Mouse (Mus musculus) liver, embryonic 16.5 days (tissue): Measurements from ENCODE around the gene Vill. TPM values are rescaled to one million over a fixed set of nuclear protein-coding genes. Genes with fewer than 3 reads are reported as not detected.

ENCODE experiments used
- ATAC-seq: fragments of 200-750 bp; cut with Nextera tagmentation; 2 replicates; pipeline ENCODE4 v1.8.0; 2017; ENCODE audit warnings: low read depth, mild to moderate bottlenecking, moderate number of reproducible peaks, moderate library complexity
- H3K27ac ChIP-seq: fragments of 300-500 bp; sonication (generic); 2 replicates; pipeline ENCODE4 v1.5.1; 2014; ENCODE audit warnings: mild to moderate bottlenecking, low read length
- H3K27me3 ChIP-seq: fragments of 300-500 bp; sonication (generic); 2 replicates; pipeline ENCODE4 v1.6.1; 2014; ENCODE audit warnings: low read depth, low read length, mixed read lengths; ENCODE audit not compliant: control insufficient read depth, insufficient read depth
- H3K36me3 ChIP-seq: fragments of 300-500 bp; sonication (generic); 2 replicates; pipeline ENCODE4 v1.6.1; 2014; ENCODE audit warnings: mild to moderate bottlenecking; ENCODE audit not compliant: control insufficient read depth, insufficient read depth
- H3K4me1 ChIP-seq: fragments of 300-500 bp; sonication (generic); 2 replicates; pipeline ENCODE4 v1.6.1; 2014; ENCODE audit warnings: low read depth, low read length, mixed read lengths; ENCODE audit not compliant: control insufficient read depth
- H3K4me2 ChIP-seq: fragments of 300-500 bp; sonication (generic); 2 replicates; pipeline ENCODE4 v1.6.1; 2014; ENCODE audit warnings: low read depth, low read length, mixed read lengths
- H3K4me3 ChIP-seq: fragments of 300-500 bp; sonication (generic); 2 replicates; pipeline ENCODE4 v1.5.1; 2014; ENCODE audit warnings: low read depth, mild to moderate bottlenecking, low read length
- H3K9ac ChIP-seq: fragments of 300-500 bp; sonication (generic); 2 replicates; pipeline ENCODE4 v1.6.1; 2014; ENCODE audit warnings: low read depth, low read length
- H3K9me3 ChIP-seq: fragments of 300-500 bp; sonication (generic); replicated peaks from 2 replicates; pipeline ENCODE4 v1.6.1; 2016; ENCODE audit warnings: low read length; ENCODE audit not compliant: control insufficient read depth
- WGBS: fragments of 180-500 bp; shearing (Covaris S2); extraction: QIAGEN DNeasy Blood & Tissue Kit; methylation state at CpG from one replicate; pipeline ENCODE4 v1.1.7; 2014; ENCODE audit not compliant: insufficient replicate concordance; 5-methylcytosine and 5-hydroxymethylcytosine counted together
- polyA plus RNA-seq: library from polyadenylated mRNA; unstranded; fragments of >200 nt; fragmentation: Nextera tagmentation; extraction: Ambion mirVana; gene quantifications from 2 replicates; pipeline ENCODE4 v1.2.1, GENCODE M21; 2015

The Vill gene
- polyA plus RNA-seq, 1 experiment from 2014 or later = 11.3 TPM

DNA sequence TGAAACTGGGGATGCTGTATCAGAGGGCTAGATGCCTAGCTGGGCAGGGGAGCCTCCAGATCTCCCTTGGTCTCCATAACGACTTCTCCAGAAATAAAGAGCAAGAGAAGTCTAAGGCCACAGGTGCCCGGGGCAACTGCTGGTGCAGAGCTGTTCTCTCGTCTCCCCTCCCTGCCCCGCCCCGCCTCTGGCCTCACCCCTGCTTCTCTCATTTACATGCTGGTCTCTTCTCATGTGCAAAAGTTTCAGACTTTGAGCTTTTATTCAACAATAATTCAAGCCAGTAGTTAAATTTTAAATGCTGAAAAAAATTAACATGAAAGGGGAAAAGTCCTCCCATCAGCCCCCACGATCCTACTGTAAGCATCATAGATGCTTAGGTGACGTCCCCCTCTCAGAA lies 30.8 kb upstream of the Vill start:
- 72% methylated on average over 7 of the region's 7 CpGs for WGBS
- H3K4me2 ChIP-seq = no peak overlapping the region
- H3K9ac ChIP-seq = no peak overlapping the region
- no peaks in the 10 kb centered on the region for H3K9me3 ChIP-seq
- no peak overlapping the region for H3K27ac ChIP-seq
- H3K4me3 ChIP-seq = no peak overlapping the region
- H3K4me1 ChIP-seq = no peaks in the 10 kb centered on the region
- no peaks in the 10 kb centered on the region for H3K36me3 ChIP-seq
- H3K27me3 ChIP-seq = no peaks in the 10 kb centered on the region
- ATAC-seq = no peak

DNA sequence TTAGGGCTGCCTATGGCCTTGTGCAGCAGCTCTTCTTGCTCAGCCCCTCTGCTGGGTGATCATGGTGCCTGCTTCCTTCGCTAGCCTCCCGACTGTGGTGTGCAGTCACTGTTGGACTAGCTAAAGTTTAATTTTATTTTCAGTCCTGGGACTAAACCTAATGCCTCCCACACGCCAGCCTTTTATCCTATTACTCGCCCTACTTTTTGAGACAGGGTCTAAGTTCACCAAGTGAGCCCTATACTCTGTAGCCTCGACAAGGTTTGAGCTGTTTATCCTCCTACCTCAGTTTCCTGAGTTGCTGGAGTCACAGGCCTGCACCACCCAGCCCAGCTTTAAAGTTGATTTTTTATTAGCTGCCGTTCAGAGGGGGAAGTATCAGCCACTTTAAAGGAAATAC lies 27.3 kb upstream of the Vill start:
- Histone ChIP-seq H3K4me2 (no peak overlapping the region), H3K4me1 (no peaks in the 10 kb centered on the region), H3K36me3 (no peaks in the 10 kb centered on the region), H3K27me3 (no peaks in the 10 kb centered on the region), H3K27ac (no peak overlapping the region), H3K9me3 (no peaks in the 10 kb centered on the region), H3K9ac (no peak overlapping the region), H3K4me3 (no peak overlapping the region)
- no peak for ATAC-seq
- 57% methylated on average over 6 of the region's 6 CpGs for WGBS

DNA sequence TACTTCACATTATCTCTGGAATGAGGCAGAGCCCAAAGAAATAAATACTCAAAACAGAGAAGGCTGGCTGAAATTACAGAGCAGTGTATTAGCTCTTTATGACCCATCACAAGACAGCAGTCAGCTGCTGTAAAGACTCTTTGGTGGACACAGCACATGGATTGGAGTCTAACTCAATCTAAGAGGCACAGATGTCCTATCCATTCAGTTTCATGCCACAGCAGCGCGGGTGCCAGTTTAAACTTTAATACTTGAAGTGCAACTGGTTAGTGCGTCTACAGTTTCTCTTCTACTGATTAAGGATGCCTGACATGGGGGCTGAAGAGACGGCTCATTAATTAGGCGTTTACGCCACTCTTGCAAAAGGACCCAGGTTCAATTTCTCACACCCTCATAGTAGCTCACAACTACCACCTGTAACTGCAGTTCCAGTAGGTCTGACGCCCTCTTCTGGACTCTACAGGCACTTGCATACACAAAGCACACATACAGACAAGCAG lies 26.7 kb upstream of the Vill start:
- H3K4me1 ChIP-seq = no peaks in the 10 kb centered on the region
- no peaks in the 10 kb centered on the region for H3K9me3 ChIP-seq
- no peak overlapping the region for H3K4me2 ChIP-seq
- H3K36me3 ChIP-seq = no peaks in the 10 kb centered on the region
- no peak for ATAC-seq
- H3K4me3 ChIP-seq = no peak overlapping the region
- H3K27ac ChIP-seq = no peak overlapping the region
- no peak overlapping the region for H3K9ac ChIP-seq
- 84% methylated on average over 7 of the region's 7 CpGs for WGBS
- H3K27me3 ChIP-seq = no peaks in the 10 kb centered on the region

DNA sequence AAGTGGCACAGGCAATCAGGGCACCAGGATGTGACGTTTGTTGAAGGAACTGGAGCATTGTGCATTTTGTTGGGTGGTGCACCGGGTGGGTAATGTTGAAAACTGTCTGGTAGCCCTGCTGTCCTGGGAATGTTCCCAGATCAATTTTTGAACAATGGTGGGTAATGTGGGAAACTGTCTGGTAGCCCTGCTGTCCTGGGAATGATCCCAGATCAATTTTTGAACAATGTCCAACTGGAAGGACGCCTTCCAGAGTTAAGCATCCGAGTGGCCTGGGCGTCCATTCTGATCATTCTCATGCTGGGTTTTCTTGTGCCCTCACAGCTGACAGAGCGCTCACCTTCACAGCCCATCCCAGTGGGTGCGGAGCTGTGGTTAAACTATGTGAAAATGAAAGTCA lies 25.2 kb upstream of the Vill start:
- H3K9me3 ChIP-seq = no peaks in the 10 kb centered on the region
- H3K4me3 ChIP-seq = no peak overlapping the region
- no peak overlapping the region for H3K9ac ChIP-seq
- WGBS = 66% methylated on average over 7 of the region's 7 CpGs
- no peaks in the 10 kb centered on the region for H3K4me1 ChIP-seq
- H3K4me2 ChIP-seq = no peak overlapping the region
- no peak overlapping the region for H3K27ac ChIP-seq
- ATAC-seq = no peak
- no peaks in the 10 kb centered on the region for H3K27me3 ChIP-seq
- no peaks in the 10 kb centered on the region for H3K36me3 ChIP-seq

DNA sequence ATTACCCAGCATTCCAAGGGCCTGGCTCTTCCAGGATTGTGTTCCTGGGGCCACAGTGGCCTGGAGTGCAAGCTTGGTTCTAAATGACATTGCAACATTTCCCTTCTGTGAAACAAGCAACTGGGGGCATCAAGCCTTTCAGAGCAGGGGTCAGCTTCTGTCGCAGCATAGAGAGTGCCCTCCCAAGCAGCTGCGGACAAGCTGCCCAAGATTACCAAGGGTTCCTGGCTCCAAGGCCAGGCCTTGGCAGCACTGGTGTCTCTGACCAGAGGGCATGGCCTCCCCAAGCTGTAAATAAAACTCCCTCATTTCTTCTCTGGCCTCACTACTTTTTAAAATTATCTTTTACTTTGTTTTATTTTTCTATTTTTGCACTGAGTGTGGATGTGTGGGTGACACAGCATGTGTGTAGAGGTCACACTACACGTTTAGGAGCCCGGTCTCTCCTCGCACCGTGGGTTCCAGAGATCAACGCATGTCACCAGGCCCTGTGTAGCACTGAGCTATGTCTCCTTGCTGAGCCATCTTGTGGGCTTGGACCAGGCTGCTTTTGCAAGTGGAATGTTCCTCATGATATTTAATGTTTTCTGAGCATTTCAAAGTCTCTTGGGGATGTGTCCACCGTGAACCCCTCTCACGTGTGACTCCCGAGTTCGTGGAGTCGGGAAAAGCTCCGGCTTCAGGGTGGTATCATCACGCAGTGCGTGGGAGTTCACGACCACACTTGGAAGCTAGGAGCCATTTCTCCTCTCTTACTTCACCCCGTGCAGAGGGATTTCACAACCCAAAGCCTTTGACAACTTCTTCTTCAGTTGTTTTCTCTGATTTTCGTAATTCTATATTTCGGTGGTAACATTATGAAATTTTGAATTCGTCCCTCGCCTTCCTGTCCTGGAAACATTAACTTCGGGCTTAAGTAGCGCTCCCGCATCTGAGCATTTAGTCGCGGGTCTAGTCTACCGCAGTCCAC lies 24.1 kb upstream of the Vill start:
- ATAC-seq = no peak
- H3K27me3 ChIP-seq = no peaks in the 10 kb centered on the region
- no peak overlapping the region for H3K9ac ChIP-seq
- H3K36me3 ChIP-seq = no peaks in the 10 kb centered on the region
- H3K4me2 ChIP-seq = no peak overlapping the region
- 83% methylated on average over 27 of the region's 27 CpGs for WGBS
- no peak overlapping the region for H3K27ac ChIP-seq
- no peaks in the 10 kb centered on the region for H3K9me3 ChIP-seq
- H3K4me3 ChIP-seq = no peak overlapping the region
- no peaks in the 10 kb centered on the region for H3K4me1 ChIP-seq

DNA sequence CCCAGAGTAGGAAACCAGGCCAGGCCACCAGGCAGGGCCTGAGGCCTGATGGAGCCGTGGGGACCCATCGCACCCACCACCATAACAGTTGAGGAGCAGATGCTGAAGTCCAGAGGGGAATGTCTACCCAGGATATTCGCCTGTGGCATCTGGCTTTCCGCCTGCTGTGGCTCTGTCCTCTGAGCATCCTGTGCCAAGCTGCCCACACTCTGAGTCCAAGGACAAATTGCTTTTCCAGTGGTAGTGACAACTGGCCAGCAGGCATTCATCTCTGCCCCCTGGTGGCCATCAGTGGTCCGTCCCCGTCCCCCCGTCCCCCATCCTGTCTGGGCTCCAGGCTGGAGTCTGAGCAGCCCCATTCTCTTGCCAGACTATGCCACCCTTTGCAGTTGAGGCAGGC lies 23.0 kb upstream of the Vill start:
- no peak overlapping the region for H3K4me2 ChIP-seq
- H3K4me3 ChIP-seq = no peak overlapping the region
- H3K9ac ChIP-seq = no peak overlapping the region
- H3K4me1 ChIP-seq = no peaks in the 10 kb centered on the region
- ATAC-seq = no peak
- H3K36me3 ChIP-seq = no peaks in the 10 kb centered on the region; the same call in 1 of the 2 replicates
- H3K27me3 ChIP-seq = no peaks in the 10 kb centered on the region
- H3K27ac ChIP-seq = no peak overlapping the region
- no peaks in the 10 kb centered on the region for H3K9me3 ChIP-seq
- WGBS = 51% methylated on average over 7 of the region's 7 CpGs

DNA sequence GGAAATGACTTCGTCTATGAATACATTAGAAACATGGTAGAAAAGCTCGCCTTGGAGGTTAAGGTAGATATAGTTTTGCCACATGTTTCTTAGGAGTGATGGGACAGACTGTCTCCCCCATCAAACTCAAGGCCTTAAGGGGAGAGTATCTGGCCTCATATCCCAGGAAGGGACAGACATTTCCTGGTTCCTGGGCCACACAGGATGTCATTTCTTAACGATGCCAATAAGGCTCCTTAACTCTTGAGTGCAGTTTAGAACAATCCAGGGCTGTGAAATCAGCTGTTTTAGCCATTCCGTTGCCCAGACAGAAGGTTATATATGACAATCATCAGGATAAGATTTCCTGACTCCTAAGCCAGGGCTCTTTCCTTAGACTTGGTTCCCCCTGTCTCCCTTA lies 21.5 kb upstream of the Vill start:
- no peak overlapping the region for H3K4me3 ChIP-seq
- H3K9ac ChIP-seq = no peak overlapping the region
- WGBS = 55% methylated on average over 4 of the region's 4 CpGs
- H3K27me3 ChIP-seq = no peaks in the 10 kb centered on the region
- ATAC-seq = no peak
- H3K9me3 ChIP-seq = no peaks in the 10 kb centered on the region
- no peaks in the 10 kb centered on the region for H3K4me1 ChIP-seq
- no peak overlapping the region for H3K27ac ChIP-seq
- H3K36me3 ChIP-seq = no peaks in the 10 kb centered on the region; the same call in 1 of the 2 replicates
- H3K4me2 ChIP-seq = no peak overlapping the region

DNA sequence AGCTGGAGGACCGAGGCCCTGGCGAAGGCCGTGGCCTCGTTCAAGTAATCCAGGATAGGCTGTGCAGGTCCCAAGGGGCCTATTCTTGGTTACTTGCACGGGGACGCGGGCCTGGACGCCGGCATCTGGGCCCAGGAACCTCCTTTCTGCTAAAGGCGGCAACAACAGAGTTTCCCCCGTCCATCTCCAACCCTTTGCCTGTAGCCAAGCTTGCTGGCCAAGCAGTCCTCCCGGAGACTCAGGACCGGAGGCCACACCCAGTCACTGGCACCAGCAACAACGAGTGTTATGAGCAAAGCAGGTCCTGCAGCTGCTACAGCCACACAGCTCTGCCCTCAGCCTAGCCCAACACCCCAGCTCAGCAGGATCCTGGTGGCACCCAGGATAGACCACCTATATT lies 20.8 kb upstream of the Vill start:
- Histone ChIP-seq H3K36me3 (no peaks in the 10 kb centered on the region; the same call in 1 of the 2 replicates), H3K4me1 (no peaks in the 10 kb centered on the region), H3K4me2 (no peak overlapping the region), H3K9me3 (no peaks in the 10 kb centered on the region), H3K4me3 (no peak overlapping the region), H3K27ac (no peak overlapping the region), H3K27me3 (no peaks in the 10 kb centered on the region), H3K9ac (no peak overlapping the region)
- ATAC-seq = no peak
- WGBS = 86% methylated on average over 14 of the region's 14 CpGs

DNA sequence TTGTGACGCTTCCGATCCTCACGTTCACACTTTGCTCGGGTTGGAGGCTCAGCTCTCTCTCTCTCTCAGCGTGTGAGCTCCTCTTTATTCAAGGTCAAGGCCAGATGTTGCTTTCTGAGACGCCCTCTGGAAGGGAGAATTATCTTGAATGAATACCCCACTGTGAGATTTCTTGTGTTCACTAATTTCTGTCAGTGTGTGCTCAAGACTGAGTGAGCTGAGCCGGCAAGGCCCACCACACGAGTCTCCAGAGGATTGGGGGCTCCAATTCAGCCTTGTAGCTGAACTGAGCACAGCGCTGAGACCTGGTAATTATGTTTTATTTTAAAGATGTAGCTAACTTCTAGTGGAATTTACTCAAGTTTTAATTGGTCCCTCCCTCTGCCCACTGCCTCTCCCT lies 20.0 kb upstream of the Vill start:
- 75% methylated on average over 9 of the region's 9 CpGs for whole genome bisulfite sequencing

More for the DNA sequence above, 20.0 kb upstream of the Vill start:
- Histone ChIP-seq H3K4me2 (no peak overlapping the region), H3K9me3 (no peaks in the 10 kb centered on the region), H3K4me1 (no peaks in the 10 kb centered on the region), H3K36me3 (no peaks in the 10 kb centered on the region; the same call in 1 of the 2 replicates), H3K27ac (no peak overlapping the region), H3K4me3 (no peak overlapping the region), H3K9ac (no peak overlapping the region), H3K27me3 (no peaks in the 10 kb centered on the region)
- no peak for ATAC-seq
